Mouse (Mus musculus) left cerebral cortex, postnatal 36 days (tissue): ENCODE data around the gene Ing5. TPM values are rescaled to one million over a fixed set of nuclear protein-coding genes. Genes with fewer than 3 reads are reported as not detected.
"Not testable (repeated sequence)": the region's sequence is repeated elsewhere in the genome, so short reads cannot be mapped to it uniquely, and the experiment has no call there.

ENCODE experiments used
- DNase-seq, 2 experiments: peaks; one replicate each; pipeline ENCODE4 v3.0.0; 2021 to 2022; ENCODE audit warnings: low spot score in 2 of 2, mixed read lengths in 1 of 2
- intact Hi-C: fragments of 180-260 bp; cut with DNase I; formaldehyde crosslinking; loops from one replicate; pipeline ENCODE4 v1.15.1; 2025
- total RNA-seq, 2 experiments: library from RNA; stranded (reverse); gene quantifications; 2 replicates each; pipeline ENCODE4 v1.2.3; 2021

Gene Ing5
- total RNA-seq: 10 to 100 TPM; 11.0 to 12.2 TPM

DNA sequence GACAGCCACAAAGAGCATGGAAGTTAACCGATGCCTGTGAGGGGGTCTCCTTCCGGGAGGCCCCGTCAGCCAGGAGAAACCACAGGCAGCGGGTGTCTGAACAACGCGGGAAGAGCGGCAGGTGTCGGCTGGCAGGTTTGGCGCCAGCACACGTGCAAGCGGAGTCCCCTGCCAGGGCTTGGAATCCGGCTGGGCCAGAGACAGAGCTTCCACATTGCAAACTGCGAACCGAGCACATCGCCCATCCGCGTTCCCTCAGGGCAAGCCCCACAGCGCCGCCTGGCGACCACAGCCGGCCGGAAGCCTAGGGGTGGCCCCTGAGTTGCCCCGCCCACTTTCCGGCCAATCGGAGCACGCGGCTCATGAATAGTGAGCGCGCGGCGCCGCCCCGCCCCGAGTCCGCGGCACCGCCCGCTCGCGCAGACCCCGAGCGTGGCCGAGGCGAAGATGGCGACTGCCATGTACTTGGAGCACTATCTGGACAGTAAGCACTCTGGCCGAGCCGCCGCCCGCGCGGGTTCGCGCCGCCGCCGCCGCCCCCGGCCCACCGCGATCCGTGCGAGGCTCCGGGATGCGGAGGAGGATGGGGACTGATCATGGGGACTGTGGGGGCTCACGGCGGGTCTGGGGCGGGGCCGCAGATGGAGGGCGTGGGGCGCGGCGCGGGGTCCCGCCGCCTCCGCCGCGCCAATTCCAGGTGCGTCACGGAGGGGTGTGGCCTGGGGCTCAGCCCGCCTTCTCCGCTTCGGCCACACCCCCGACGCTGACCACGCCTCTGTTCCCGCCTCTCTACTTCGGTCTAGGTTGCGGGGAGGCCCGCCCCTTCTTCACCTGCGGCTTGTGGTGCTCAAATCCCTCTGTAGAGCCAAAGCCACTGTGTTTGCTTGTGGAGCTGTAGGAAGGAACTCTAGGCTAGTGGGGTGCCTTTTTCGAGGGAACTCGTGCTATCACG is at the start of gene Ing5:
TSS of gene Ing5 (plus strand) at position 410 of the 952 bp plus-strand sequence.
- intact Hi-C loops: loop anchor here (5.0 kb wide), 1 partner anchor 167 kb away; no protein-coding TSS in a partner anchor
- peak; percentile 99 to 100 for DNase-seq

DNA sequence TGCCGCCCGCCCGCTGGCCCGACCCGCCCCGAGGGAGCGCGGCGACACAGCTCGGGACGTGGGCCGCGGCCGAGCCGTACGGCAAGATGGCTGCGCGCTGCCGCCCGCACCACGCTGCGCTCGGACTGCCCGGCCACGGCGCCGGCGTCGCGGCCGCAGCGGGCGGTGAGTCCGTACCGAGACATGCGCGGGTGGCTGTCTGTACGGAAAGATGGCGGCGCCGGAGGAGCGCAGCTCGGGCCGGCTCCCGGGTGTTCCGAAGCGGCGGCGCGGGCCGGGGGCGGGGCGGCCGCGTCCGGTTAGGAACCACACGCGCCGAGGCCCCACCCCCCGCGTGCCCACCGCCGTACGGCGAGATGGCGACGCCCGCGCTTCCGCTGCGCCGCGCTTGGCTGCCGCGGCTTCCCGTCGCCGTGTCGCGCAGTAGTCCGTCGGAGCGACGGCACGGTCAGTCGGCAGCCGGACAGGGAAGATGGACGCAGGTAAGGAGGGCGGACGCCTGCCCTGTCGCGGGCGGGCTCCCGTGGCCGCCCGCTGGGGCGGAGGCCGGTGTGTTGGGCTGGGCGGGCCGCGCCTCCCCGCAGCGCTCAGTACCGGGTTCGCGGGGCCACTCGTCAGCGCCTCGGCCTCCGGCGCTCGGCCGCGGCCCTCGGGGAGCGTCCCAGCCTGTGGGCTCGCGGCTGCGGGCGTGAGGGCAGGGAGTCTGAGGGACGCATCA is 49.0 kb upstream of the Ing5 start, which contains the start of gene Thap4:
TSS of gene Thap4 (minus strand) at position 292 of the 718 bp plus-strand sequence.
- DNase-seq: peak; percentile 93 to 95
- intact Hi-C loops: loop anchor here (1.0 to 2.0 kb wide), 3 partner anchors 46 to 276 kb away; partner anchors contain the start of genes Dtymk and Hdlbp

DNA sequence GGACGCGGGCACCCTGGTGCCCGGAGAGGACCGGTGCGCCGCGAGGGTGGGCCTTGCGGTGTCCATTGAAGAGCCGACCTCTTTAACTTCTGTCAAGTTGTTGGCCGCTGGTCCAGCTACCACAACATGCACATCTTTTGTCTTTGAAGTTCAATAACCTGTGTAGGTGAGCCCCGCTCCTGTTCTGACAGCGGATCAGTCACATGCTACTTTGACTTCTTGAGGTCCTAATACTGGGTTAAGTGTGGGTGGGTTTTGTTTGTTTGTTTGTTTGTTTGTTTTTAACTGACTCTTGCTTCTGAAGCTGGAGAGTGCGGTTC is 48.5 kb upstream of the Ing5 start:
- intact Hi-C loops: loop anchor here (2.0 kb wide), 1 partner anchor 46 kb away; the partner anchor contains the start of gene Dtymk

DNA sequence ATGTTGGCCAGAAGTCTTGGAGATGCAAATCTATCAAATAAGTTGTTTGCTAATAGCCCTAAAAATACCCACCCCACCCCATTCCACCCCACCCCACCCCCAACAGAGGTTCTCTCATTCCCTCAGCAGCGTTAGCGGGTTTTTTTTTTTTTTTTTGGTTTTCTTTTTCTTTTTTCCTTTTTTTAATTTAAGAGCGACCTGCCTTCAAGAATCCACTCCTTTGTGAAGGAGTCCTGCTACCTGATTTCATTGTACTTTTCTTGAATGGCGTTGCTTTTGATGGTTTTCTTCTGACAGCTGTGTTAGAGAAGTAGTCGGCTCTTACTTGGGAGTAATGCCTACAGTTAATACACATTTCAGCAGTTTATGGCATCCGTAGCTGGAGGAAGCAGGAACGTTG is 48.1 kb upstream of the Ing5 start:
- no peak for DNase-seq
- intact Hi-C loops: loop anchor here (2.0 kb wide), 1 partner anchor 45 kb away; the partner anchor contains the start of gene Dtymk

More for the DNA sequence above, 48.5 kb upstream of the Ing5 start:
- no peak for DNase-seq

DNA sequence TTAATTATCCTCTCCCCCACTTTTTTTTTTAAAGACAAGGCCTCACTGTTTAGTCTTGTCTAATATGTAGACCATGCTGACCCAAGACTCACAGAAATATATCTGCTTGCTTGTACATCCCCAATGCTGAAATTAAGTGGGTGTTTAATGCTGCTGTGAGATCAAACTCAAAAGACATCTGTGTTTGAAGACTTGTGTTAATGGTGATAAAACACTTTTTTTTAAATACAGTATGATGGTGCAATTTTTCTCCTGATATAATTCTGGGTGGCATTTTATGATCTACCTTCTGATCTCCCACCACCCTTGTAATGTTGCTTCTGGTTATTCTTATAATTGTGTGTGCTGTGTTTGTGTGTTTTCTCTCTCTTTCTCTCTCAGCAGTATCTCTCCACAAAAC is 47.6 kb upstream of the Ing5 start:
- no peak for DNase-seq
- intact Hi-C loops: no loop called here

DNA sequence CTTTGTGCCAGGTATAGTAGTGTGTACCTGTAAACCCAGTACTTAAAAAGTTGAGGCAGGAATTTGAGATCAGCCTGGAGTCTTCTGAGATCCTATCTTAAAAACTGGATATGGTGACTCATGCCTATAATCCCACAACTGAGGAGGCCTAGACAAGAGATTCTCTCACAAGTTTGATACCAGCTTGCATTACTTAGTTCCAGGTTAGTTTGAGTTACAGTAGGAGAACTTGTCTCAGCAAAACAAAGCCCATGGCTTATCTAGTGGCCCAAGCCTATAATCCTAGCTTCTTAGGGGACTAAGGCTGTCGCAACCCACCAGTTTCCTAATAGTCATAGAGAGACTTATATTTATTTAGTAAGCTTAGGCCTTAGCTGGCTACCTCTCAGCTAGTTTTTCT is 43.7 kb upstream of the Ing5 start:
- intact Hi-C loops: no loop called here
- DNase-seq: no peak

DNA sequence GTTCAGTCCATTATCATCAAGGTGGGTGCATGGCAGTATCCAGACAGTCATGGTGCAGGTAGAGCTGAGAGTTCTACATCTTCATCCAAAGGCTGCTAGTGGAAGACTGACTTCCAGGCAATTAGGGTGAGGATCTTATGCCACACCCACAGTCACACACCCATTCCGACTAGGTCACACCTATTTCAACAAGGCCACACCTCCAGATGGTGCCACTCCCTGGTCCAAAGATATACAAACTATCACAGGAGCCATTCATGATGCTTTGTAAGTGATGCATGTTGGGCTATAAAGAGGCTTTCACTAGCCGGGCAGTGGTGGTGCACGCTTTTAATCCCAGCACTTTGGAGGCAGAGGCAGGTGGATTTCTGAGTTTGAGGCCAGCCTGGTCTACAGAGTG is 40.2 kb upstream of the Ing5 start:
- intact Hi-C loops, DNase-seq: not testable (repeated sequence)

DNA sequence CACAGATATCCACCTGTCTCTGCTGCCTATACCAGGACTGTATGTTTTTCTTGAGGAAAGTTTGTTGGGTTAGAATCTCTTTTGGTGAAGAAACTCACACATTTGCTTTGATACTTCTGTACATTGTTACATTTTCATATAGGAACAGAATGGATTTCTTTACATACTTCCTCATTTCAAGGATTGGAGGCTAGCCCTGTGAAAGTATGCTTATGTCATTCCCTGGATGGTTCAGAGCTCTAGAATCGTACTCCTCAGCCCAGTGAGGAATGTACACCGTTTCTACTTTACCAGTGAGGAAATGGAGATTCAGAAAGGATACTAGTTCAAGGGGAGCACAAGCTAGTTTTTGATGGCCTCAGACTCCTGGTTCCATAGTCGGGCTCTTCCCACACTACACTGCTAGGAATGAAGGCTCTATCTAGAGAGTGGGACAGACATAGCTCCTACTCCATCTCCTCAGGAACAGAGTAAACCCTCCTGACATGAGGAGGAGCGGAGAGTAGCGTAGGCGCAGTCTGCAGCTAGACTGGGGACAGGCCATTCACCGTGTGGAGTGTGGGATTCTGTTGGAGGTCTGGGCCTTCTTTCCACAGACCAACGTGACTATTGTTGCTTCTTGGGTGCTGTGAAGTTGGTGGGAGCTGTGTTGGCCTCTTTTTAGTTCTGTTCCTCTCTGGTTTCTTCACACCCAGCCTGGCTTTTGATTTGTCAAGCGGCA is 38.7 kb upstream of the Ing5 start:
- peak in 1 of 2 experiments; percentile 16 for DNase-seq
- intact Hi-C loops: no loop called here

DNA sequence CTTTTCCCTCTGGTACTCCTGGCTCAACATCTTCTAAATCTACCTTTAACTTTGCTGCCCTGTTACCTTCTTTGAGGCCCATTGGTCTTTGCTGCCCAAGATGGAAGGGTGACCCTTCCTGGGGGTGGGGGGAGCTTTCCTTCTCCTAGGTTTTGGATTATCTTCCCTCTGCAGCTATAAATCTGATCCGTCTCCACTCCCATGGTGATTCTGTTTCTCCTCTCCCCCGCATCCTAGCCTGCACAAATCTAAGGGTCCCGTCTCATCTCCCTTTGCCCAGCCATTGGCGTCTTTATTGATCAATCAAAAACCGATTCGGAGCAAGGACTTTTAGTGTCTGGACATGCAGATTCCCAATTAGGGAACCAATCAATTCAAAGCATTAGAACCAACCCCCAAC is 36.2 kb upstream of the Ing5 start:
- intact Hi-C loops: no loop called here
- no peak for DNase-seq

DNA sequence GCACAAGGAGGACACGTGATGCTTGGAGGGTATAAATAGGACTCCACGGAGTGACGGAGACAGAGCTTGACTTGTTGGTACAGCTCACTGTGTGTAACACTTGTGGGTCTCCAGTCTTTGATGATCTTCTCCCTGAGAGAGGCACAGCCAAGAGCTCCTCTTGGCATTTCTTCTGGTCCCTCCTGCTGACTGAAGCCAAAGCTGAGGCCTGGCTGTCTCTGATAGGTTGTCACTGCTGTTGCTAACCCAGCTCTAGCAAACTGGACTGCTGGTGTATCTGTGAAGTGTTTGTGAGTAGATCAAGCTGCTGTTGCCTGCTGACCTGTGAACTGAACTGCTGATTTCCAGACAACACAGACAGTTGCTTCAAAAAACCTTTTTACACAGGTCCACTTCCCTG is 33.9 kb upstream of the Ing5 start:
- intact Hi-C loops: no loop called here
- no peak for DNase-seq

DNA sequence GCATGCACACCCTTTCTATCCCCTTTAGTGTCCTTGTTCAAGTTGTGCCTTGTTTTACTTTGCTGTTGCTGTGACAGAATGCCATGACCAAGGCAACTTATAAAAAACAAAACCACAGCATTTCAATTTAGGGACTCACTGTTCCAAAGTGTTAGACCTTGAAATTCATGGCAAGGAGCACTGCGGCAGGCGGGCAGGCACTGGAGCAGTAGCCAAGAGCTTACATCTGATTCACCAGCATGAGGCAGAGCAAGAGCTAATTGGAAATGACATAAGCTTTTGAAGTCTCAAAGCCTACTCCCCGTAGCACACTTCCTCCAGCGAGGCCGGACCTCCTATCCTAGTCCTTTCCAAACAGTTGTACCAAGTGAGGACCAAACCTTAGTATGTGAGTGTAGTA is 27.1 kb upstream of the Ing5 start:
- intact Hi-C loops: no loop called here
- no peak for DNase-seq

DNA sequence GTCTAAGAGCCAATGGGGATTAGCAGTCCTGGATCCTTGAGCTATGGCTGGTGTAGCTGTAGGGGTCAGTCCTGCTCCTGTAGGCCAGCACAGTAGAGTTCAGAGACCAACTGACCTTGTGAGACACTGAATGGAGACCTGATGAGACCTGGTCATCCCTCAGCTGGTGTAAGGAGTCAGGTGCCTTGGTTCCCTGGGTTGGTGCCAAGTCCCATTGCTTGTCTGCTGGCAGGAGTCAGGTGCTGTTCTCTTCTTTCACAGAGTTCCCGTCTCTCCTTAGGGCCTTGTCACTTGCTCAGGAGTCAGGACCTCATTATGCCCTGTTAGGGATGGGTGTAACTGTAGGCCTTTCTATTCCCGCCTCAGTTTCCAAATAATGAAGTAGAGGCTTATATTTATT is 16.9 kb upstream of the Ing5 start:
- intact Hi-C loops: no loop called here
- no peak for DNase-seq

DNA sequence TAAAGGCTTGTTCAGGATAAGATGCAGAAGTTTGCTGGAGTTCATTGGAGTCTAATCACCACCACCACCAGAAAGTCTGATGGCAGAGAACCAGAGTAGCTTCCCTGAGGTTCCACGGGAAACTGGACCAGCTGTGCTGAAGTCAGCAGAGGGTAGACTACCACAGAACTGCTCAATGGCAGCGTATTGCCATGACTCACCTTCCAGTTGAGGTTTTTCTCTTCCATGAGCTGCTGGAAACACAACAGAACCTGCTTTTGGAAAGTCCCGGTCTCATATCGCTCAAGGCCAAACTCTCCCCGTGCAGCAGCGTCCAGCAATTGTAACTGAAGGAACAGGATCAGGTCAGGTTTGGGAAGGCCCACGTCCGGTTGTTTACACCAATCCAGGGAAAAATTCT is 9.2 kb upstream of the Ing5 start:
- intact Hi-C loops: no loop called here
- no peak for DNase-seq

DNA sequence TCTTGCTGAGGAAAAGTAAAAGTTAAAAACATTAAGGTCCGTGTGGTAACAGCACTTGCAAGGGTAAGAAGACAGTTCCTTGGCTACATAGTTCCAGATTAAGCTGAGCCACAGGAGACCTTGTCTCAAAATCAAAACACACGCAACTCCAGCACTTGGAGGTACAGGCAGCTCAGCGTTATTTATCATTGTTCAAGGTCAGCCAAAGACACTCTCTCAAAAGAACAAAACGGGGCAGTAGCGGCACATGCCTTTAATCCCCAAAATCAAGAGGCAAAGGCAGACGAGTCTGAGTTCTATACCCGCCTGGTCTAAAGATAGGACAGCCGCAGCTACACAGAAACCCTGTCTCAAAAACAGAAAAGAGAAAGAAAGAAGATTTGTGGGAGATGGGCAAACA is 7.9 kb upstream of the Ing5 start:
- DNase-seq: no peak
- intact Hi-C loops: no loop called here

DNA sequence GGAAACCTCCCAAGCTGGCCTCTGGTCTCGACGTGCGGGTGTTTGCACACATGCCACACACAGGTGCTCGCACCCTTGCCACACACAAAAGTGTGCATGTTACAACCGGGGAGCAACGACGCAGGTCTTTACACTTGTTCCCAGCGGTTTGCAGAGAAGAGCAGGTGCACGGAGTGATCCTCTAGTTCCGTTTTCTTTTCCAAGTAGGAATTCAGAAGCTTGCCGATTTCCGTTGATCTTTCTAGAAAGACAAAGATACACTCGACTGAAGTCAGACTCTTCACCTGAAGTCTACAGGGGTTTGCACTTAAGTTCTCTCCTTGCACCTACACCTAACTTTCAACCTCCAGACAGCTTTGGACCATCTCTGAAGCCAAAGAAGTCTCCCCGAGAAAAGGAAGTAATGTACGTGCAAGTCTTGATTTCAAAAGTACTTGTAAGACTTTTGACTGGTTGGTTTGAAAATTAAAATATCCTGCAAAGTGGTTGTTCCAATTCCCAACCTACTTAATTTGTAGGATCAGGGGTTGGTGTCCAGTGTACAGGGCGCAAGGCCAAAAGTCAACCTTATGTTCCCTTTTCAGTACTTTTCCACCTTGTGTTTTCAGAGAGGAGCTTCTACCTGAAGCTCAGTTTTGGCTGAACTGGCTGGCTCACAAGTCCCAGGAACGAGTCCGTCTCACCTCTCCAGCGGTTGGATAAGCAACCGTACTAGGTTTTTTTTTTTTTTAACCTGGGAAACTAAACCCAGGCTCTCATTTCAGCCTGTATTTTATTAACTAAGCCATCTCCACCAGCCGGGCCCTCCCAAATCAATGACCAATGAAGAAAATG is 2.9 kb upstream of the Ing5 start:
- intact Hi-C loops: loop anchor here (2.0 to 5.0 kb wide), 2 partner anchors 46 to 164 kb away; partner anchors contain the start of gene Thap4
- no peak for DNase-seq

DNA sequence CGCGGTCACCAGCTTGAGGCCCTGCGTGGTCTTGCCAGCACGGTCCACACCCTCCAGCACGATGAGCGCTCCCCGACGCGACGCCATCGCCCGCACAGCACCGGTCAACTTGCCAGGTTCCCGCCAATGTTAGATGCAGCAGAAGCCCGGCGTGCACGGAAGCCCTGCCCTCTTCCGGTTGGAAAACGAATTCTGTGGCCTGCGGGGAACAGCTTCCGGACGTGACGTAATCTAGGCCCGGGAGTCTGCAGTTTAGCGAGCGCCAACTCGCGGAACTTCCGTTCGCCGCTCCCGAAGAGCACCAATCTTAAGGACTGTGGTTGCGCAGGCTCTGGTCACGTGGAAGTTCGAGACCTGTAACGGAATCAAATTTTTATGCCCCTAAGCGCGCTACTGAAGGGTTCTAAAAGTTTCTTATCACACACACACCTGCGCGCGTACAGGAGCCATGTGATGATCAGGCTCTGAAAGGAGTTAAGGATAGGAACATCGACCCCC is 2.0 kb upstream of the Ing5 start, which contains the start of gene Dtymk:
TSS of gene Dtymk (minus strand) at position 194 of the 498 bp plus-strand sequence.
- DNase-seq: peak; percentile 93
- intact Hi-C loops: loop anchor here (2.0 to 5.0 kb wide), 2 partner anchors 47 to 164 kb away; partner anchors contain the start of gene Thap4

DNA sequence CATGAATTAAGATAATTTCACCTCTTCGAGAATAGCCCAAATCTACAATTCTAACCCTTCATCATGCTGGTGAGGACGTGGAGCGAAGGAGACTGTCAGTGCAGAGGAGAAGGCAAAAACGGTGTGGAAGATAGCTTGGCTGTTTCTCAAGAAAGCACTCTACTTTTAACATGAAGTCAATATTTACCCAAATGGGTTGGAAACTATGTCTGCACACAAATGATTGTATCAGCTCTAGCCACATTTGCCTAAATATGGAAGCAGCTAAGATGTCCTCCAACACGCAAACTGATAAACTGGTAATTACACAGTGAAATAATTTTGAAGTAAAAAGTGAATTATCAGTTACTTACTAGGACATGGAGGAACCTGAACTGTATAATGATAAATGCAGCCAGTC is 994 bp upstream of the Ing5 start:
- intact Hi-C loops: loop anchor here (5.0 kb wide), 1 partner anchor 165 kb away; no protein-coding TSS in a partner anchor
- DNase-seq: no peak

DNA sequence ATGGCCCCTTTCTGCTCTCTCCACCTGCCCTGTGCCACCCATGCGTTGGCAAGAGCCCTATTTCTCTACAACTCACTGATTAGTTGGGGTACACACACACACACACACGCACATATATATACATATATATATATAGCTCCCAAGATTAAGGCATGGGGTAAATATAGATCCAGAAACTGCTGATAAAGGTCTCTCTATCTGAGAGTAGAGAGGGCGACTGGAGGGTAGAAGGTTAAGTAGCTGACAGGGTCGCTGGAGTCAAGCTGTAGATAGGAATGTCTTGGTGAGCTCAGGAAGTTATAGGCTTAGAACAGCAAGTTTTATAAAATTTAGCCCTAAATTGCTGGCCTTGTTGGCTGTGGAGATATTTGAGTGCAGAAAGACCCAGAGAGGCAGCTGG is 1.1 kb downstream of the Ing5 start:
- no peak for DNase-seq
- intact Hi-C loops: loop anchor here (5.0 kb wide), 1 partner anchor 168 kb away; no protein-coding TSS in a partner anchor
